Mouse (Mus musculus) spleen, adult 2 months (tissue): Measurements from ENCODE around the gene Rpl38. TPM values are rescaled to one million over a fixed set of nuclear protein-coding genes. Genes with fewer than 3 reads are reported as not detected.

Source experiments
- DNase-seq, 2 experiments: peaks; one replicate each; pipeline versions ENCODE4 v3.0.0 to v3.0.0-alpha.2; 2012 to 2021; ENCODE audit warnings: low spot score in 2 of 2, low read depth in 1 of 2
- H3K27ac ChIP-seq: fragments of 200-500 bp; 2 replicates; pipeline ENCODE4 v1.5.1; 2012; ENCODE audit warnings: low read length, inconsistent platforms; ENCODE audit not compliant: insufficient read depth
- H3K27me3 ChIP-seq: fragments of 200-500 bp; 2 replicates; pipeline ENCODE4 v1.6.1; 2012; ENCODE audit warnings: mild to moderate bottlenecking, moderate library complexity, low read length, inconsistent platforms; ENCODE audit not compliant: control insufficient read depth, insufficient read depth
- H3K36me3 ChIP-seq: fragments of 200-500 bp; 2 replicates; pipeline ENCODE4 v1.6.1; 2012; ENCODE audit warnings: mild to moderate bottlenecking, low read length, inconsistent platforms; ENCODE audit not compliant: control insufficient read depth, insufficient read depth
- H3K4me1 ChIP-seq: fragments of 200-500 bp; 2 replicates; pipeline ENCODE4 v1.6.1; 2011; ENCODE audit warnings: inconsistent platforms; ENCODE audit not compliant: control insufficient read depth, insufficient read depth, insufficient read length
- H3K4me3 ChIP-seq: fragments of 200-500 bp; 2 replicates; pipeline ENCODE4 v1.5.1; 2011; ENCODE audit warnings: mild to moderate bottlenecking, inconsistent platforms; ENCODE audit not compliant: insufficient read depth, insufficient read length; ENCODE audit errors: extremely low read depth
- CTCF ChIP-seq: fragments of 200-500 bp; IDR thresholded peaks from 2 replicates; pipeline ENCODE4 v1.5.1; 2011; ENCODE audit warnings: mild to moderate bottlenecking, inconsistent platforms; ENCODE audit not compliant: insufficient read depth, insufficient read length, insufficient replicate concordance; ENCODE audit errors: extremely low read depth
- POLR2A ChIP-seq: fragments of 200-500 bp; IDR thresholded peaks from 2 replicates; pipeline ENCODE4 v1.6.1; 2011; ENCODE audit warnings: low read depth, low read length, inconsistent platforms
- WGBS: fragments of 180-500 bp; shearing (Covaris S2); methylation state at CpG from one replicate; pipeline ENCODE4 v1.1.7; 2018; 5-methylcytosine and 5-hydroxymethylcytosine counted together
- polyA plus RNA-seq: library from polyadenylated mRNA; depleted of rRNA; stranded (reverse); fragments of >200 nt; gene quantifications from 2 replicates; pipeline ENCODE4 v1.2.3, GENCODE M21; 2012

The Rpl38 gene
- polyA plus RNA-seq, 1 experiment: 360 TPM

DNA sequence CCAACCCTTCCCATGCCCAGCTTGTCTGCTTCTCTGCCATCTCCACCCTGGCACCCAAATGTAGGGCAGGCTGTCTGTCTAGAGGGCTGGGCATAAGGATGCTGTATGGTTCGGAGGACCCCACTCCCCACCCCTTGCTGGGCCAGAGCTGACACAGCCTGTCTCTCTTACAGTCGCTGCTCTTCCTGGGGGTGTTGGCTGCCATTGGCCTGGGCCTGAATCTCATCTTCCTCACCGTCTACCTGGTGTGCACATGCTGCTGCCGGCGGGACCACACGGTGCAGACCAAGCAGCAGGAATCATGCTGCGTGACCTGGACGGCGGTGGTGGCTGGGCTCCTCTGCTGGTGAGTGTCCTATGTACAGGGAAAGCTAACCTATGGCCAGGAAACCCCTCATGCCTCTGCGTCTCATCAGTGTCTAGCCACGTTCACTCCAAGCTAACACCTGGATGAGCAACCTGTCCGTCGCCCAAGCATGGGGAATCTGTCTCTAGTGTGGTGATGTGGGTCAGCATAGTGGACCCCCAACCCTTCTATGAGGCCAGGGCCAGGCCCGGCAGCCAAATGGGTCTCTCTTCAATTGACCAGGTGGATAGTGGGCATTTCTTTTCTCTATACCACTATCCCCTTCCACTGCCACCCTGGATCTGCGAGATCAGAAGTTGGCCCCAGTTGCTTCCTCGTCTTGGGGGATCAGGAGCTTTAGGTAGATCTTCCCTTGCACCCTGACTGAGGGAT is 18.1 kb downstream of the Rpl38 start:
- Histone ChIP-seq H3K36me3 (no peaks in the 10 kb centered on the region), H3K4me1 (peaks cover 5% of the 10 kb centered on the region; the same call in 1 of the 2 replicates), H3K27ac (no peak overlapping the region), H3K4me3 (no peak overlapping the region), H3K27me3 (no peaks in the 10 kb centered on the region)
- 90% methylated on average over 16 of the region's 16 CpGs for WGBS
- TF ChIP-seq POLR2A (no peak), CTCF (no peak)
- DNase-seq: no peak

DNA sequence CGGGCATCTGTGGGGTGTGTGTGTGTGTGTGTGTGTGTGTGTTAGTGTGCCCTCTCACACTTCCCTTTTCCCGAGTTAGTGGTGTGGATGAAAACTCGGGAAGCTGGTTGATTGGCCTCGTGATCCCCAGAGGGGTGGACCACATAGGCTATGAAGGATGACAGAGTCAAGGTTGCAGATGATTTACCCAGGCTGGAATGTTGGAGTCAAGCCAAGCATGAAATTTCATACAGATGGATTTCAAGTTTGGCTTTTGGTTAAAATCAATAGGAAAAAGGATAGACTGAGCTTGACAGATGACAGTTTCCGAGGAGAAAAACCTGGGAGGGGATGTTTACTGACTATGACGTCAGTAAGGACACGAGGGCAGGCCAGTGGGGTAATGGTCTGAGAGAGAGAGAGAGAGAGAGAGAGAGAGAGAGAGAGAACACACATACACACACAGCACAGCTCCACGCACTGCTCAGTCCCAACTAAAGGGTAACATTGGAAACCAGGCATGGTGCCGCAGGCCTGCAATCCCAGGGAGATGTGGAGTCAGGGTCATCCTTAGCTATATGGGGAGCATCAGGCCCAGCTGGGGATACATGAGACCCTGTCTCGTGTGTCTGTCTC is 19.4 kb downstream of the Rpl38 start:
- Histone ChIP-seq H3K27ac (no peak overlapping the region), H3K36me3 (no peaks in the 10 kb centered on the region), H3K4me3 (no peak overlapping the region), H3K27me3 (no peaks in the 10 kb centered on the region), H3K4me1 (peaks cover 5% of the 10 kb centered on the region; the same call in 1 of the 2 replicates)
- TF ChIP-seq CTCF (no peak), POLR2A (no peak)
- no peak for DNase-seq
- WGBS: 70% methylated on average over 9 of the region's 10 CpGs

- 74% methylated on average over 3 of the region's 3 CpGs for WGBS
- DNase-seq: no peak
- H3K36me3 ChIP-seq: no peaks in the 10 kb centered on the region
- TF ChIP-seq CTCF (no peak), POLR2A (no peak)
- peaks cover 5% of the 10 kb centered on the region; the same call in 1 of the 2 replicates for H3K4me1 ChIP-seq
- H3K27ac ChIP-seq: no peak overlapping the region
- H3K4me3 ChIP-seq: no peak overlapping the region
- H3K27me3 ChIP-seq: no peaks in the 10 kb centered on the region
These were observed 20.4 kb downstream of the Rpl38 start for GRCm38 (mm10) chr11:114688729-114689128.

DNA sequence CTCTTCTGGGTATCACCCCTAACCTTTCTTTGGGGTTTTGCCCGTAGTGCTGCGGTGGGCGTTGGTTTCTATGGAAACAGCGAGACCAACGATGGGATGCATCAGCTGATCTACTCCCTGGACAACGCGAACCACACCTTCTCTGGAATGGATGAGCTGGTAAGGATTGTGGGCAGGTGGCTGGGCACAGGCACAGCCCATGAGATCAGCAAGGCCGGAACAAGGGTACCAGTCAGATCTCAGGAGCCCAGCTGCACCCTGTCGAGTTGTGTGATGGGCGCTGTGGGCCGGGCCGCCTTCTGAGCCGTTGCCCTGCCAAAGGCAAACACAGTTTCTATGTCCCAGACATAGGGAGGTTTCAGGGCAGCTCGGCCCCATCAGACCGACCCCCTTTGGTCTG is 21.9 kb downstream of the Rpl38 start:
- Histone ChIP-seq H3K27ac (no peak overlapping the region), H3K27me3 (no peaks in the 10 kb centered on the region), H3K36me3 (no peaks in the 10 kb centered on the region), H3K4me1 (no peaks in the 10 kb centered on the region), H3K4me3 (no peak overlapping the region)
- TF ChIP-seq POLR2A (no peak), CTCF (no peak)
- 96% methylated on average over 15 of the region's 15 CpGs for WGBS
- no peak for DNase-seq

GRCm38 (mm10) chr11:114691454-114692182 is 23.3 kb downstream of the Rpl38 start:
- no peak for DNase-seq
- no peaks in the 10 kb centered on the region for H3K36me3 ChIP-seq
- WGBS: 72% methylated on average over 6 of the region's 6 CpGs
- no peak for TF ChIP-seq CTCF
- no peak for TF ChIP-seq POLR2A
- H3K4me1 ChIP-seq: no peaks in the 10 kb centered on the region
- no peaks in the 10 kb centered on the region for H3K27me3 ChIP-seq
- H3K4me3 ChIP-seq: no peak overlapping the region
- no peak overlapping the region for H3K27ac ChIP-seq

DNA sequence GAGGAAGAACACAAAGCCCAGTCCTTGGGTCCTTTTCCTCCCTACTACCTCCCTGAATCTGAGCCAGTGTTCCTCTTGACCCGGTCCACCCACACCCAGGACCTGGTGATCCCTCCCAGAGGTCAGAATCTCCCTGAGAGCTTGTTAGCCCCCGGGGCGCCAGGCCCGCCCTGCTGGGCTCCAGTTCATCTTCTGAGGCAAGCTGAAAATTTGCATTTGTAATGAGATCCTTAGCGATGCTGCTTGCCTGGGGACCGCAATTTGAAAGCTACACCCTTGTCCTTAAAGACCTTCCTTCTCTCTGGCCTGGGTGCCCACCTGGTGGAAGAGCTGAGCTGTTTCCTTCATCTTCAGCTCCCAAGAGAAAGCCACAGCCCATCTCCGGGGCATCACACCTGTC is 24.3 kb downstream of the Rpl38 start:
- H3K4me3 ChIP-seq: no peak overlapping the region
- no peak overlapping the region for H3K27ac ChIP-seq
- no peak for DNase-seq
- H3K4me1 ChIP-seq: no peaks in the 10 kb centered on the region
- no peaks in the 10 kb centered on the region for H3K36me3 ChIP-seq
- H3K27me3 ChIP-seq: no peaks in the 10 kb centered on the region
- WGBS: 79% methylated on average over 7 of the region's 7 CpGs
- no peak for TF ChIP-seq POLR2A
- no peak for TF ChIP-seq CTCF

GRCm38 (mm10) chr11:114693456-114693855 is 25.1 kb downstream of the Rpl38 start:
- Histone ChIP-seq H3K4me1 (no peaks in the 10 kb centered on the region), H3K27ac (no peak overlapping the region), H3K36me3 (no peaks in the 10 kb centered on the region), H3K4me3 (no peak overlapping the region), H3K27me3 (no peaks in the 10 kb centered on the region)
- DNase-seq: no peak
- TF ChIP-seq POLR2A (no peak), CTCF (no peak)
- WGBS: 91% methylated on average over 6 of the region's 6 CpGs
